Mouse (Mus musculus) kidney, adult 18-20 months (tissue): ENCODE results near the gene Whamm.

Experiments
- DNase-seq: peaks from one replicate; pipeline ENCODE4 v3.0.0; 2021

Gene Whamm

GRCm38 (mm10) chr7:81571108-81571940, at the start of gene Whamm:
Whamm (plus strand) TSS chr7:81571266.
- DNase-seq: peak; percentile 93

- DNase-seq: peak; percentile 87
Observed at GRCm38 (mm10) chr7:81523008-81523662, 47.9 kb upstream of the Whamm start.

GRCm38 (mm10) chr7:81523663-81524017, 47.4 kb upstream of the Whamm start:
- no peak for DNase-seq

- no peak for DNase-seq
Observed at GRCm38 (mm10) chr7:81528918-81529317, 42.1 kb upstream of the Whamm start.

- DNase-seq: no peak
Observed at GRCm38 (mm10) chr7:81531462-81531861, 39.6 kb upstream of the Whamm start.

- no peak for DNase-seq
Observed at GRCm38 (mm10) chr7:81536478-81536877, 34.6 kb upstream of the Whamm start.

GRCm38 (mm10) chr7:81538070-81538675, 32.9 kb upstream of the Whamm start:
- DNase-seq: no peak

GRCm38 (mm10) chr7:81539565-81539964, 31.5 kb upstream of the Whamm start:
- no peak for DNase-seq

- no peak for DNase-seq
Observed at GRCm38 (mm10) chr7:81540999-81541398, 30.1 kb upstream of the Whamm start.

GRCm38 (mm10) chr7:81541924-81542524, 29.0 kb upstream of the Whamm start:
- peak; percentile 65 for DNase-seq

- DNase-seq: no peak
Observed at GRCm38 (mm10) chr7:81542934-81543333, 28.1 kb upstream of the Whamm start.

GRCm38 (mm10) chr7:81548864-81549263, 22.2 kb upstream of the Whamm start:
- DNase-seq: no peak

GRCm38 (mm10) chr7:81553589-81553988, 17.5 kb upstream of the Whamm start:
- no peak for DNase-seq

GRCm38 (mm10) chr7:81554369-81554768, 16.7 kb upstream of the Whamm start:
- DNase-seq: no peak

GRCm38 (mm10) chr7:81556839-81557238, 14.2 kb upstream of the Whamm start:
- no peak for DNase-seq

- no peak for DNase-seq
Observed at GRCm38 (mm10) chr7:81557252-81557984, 13.6 kb upstream of the Whamm start.

- no peak for DNase-seq
Observed at GRCm38 (mm10) chr7:81557985-81558360, 13.1 kb upstream of the Whamm start.

- DNase-seq: no peak
Observed at GRCm38 (mm10) chr7:81559231-81559980, 11.7 kb upstream of the Whamm start.

- DNase-seq: no peak
Observed at GRCm38 (mm10) chr7:81560101-81561049, 10.7 kb upstream of the Whamm start.

- DNase-seq: no peak
Observed at GRCm38 (mm10) chr7:81561211-81561610, 9.9 kb upstream of the Whamm start.

GRCm38 (mm10) chr7:81563506-81564015, 7.5 kb upstream of the Whamm start:
- no peak for DNase-seq
